Mouse (Mus musculus) lung, embryonic 14.5 days (tissue): ENCODE data around the gene Nt5dc3. TPM values are rescaled to one million over a fixed set of nuclear protein-coding genes. Genes with fewer than 3 reads are reported as not detected.

ENCODE experiments used
- ATAC-seq: fragments of 200-750 bp; cut with Nextera tagmentation; 2 replicates; pipeline ENCODE4 v1.8.0; 2017; ENCODE audit warnings: mild to moderate bottlenecking, moderate TSS enrichment, moderate library complexity; ENCODE audit not compliant: insufficient read depth
- DNase-seq: peaks from one replicate; pipeline ENCODE4 v3.0.0-alpha.2; 2015
- H3K27ac ChIP-seq: fragments of 300-500 bp; sonication (generic); 2 replicates; pipeline ENCODE4 v1.5.1; 2014; ENCODE audit warnings: low read depth, mild to moderate bottlenecking, moderate library complexity
- H3K27me3 ChIP-seq: fragments of 300-500 bp; sonication (generic); 2 replicates; pipeline ENCODE4 v1.6.1; 2014; ENCODE audit warnings: low read length, control low read depth; ENCODE audit not compliant: insufficient read depth
- H3K36me3 ChIP-seq: fragments of 300-500 bp; sonication (generic); 2 replicates; pipeline ENCODE4 v1.6.1; 2014; ENCODE audit warnings: control low read depth; ENCODE audit not compliant: insufficient read depth
- H3K4me1 ChIP-seq: fragments of 300-500 bp; sonication (generic); 2 replicates; pipeline ENCODE4 v1.6.1; 2014; ENCODE audit warnings: antibody characterized with exemption, control low read depth; ENCODE audit not compliant: insufficient read depth
- H3K4me2 ChIP-seq: fragments of 300-500 bp; sonication (generic); 2 replicates; pipeline ENCODE4 v1.6.1; 2014; ENCODE audit warnings: mild to moderate bottlenecking
- H3K4me3 ChIP-seq: fragments of 300-500 bp; sonication (generic); 2 replicates; pipeline ENCODE4 v1.5.1; 2014; ENCODE audit warnings: low read depth, low read length
- H3K9ac ChIP-seq: fragments of 300-500 bp; sonication (generic); 2 replicates; pipeline ENCODE4 v1.6.1; 2014
- H3K9me3 ChIP-seq: fragments of 300-500 bp; sonication (generic); 2 replicates; pipeline ENCODE4 v1.6.1; 2016; ENCODE audit warnings: low read depth, low read length, control low read depth
- CTCF ChIP-seq: IDR thresholded peaks from 2 replicates; pipeline ENCODE4 v1.5.1; 2016; ENCODE audit warnings: antibody characterized with exemption, low read depth
- WGBS: fragments of 180-500 bp; shearing (Covaris S2); extraction: QIAGEN DNeasy Blood & Tissue Kit; methylation state at CpG from one replicate; pipeline ENCODE4 v1.1.7; 2014; 5-methylcytosine and 5-hydroxymethylcytosine counted together
- polyA plus RNA-seq: library from polyadenylated mRNA; unstranded; fragments of >200 nt; fragmentation: Nextera tagmentation; extraction: Ambion mirVana; gene quantifications from 2 replicates; pipeline ENCODE4 v1.2.1, GENCODE M21; 2014

Gene Nt5dc3
- polyA plus RNA-seq, 1 experiment from 2014 or later = 1.9 TPM

DNA sequence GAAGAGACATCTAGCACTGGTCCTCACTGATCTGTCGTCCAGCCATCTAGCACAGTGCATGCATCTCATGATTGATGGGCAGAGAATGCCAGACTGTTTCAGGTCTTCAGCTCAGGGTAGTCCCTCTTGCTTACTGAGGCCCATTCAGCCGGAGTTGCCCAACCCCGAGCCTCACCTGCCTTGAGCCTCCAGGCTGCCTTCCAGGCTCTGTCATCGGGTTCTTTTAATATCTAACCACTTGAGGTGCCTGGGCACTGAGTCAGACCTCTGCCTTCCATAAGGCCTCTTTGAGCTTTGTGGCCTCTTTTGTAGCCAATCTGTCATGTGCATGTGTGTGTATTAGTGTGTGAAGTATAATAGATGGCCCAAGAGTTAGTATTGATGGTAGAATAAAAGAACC is 70.7 kb downstream of the Nt5dc3 start:
- DNase-seq (no peak), ATAC-seq (no peak)
- H3K4me2 ChIP-seq = no peak overlapping the region
- no peak for TF ChIP-seq CTCF
- no peak overlapping the region for H3K4me3 ChIP-seq
- no peaks in the 10 kb centered on the region for H3K36me3 ChIP-seq
- H3K27ac ChIP-seq = no peak overlapping the region
- WGBS = 68% methylated on average over 4 of the region's 4 CpGs
- H3K27me3 ChIP-seq = no peaks in the 10 kb centered on the region
- no peak overlapping the region for H3K9ac ChIP-seq
- H3K4me1 ChIP-seq = no peaks in the 10 kb centered on the region
- no peaks in the 10 kb centered on the region for H3K9me3 ChIP-seq

DNA sequence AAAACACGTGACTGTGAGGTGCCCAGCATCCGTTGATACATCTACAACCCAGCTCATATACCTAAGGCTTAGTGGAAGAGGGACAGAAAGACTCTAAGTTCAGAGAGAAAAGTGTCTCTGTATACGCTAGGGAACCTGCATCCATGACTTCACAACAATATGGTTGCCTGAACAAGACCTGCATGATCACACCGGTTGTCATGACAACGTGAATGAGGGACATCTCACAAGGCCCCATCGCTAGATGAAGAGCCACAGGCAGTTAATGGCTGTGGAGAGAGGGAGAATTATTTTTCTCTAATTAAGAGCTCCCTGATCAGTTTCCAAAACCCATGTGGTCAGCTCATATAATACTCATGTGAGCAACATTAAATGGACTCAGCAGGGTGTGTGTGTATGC is 73.4 kb downstream of the Nt5dc3 start:
- TF ChIP-seq CTCF = no peak
- Histone ChIP-seq H3K9me3 (no peaks in the 10 kb centered on the region), H3K36me3 (no peaks in the 10 kb centered on the region), H3K4me3 (no peak overlapping the region), H3K9ac (no peak overlapping the region), H3K4me1 (no peaks in the 10 kb centered on the region), H3K27ac (no peak overlapping the region), H3K27me3 (no peaks in the 10 kb centered on the region), H3K4me2 (no peak overlapping the region)
- WGBS = 80% methylated on average over 6 of the region's 6 CpGs
- ATAC-seq (no peak), DNase-seq (no peak)

DNA sequence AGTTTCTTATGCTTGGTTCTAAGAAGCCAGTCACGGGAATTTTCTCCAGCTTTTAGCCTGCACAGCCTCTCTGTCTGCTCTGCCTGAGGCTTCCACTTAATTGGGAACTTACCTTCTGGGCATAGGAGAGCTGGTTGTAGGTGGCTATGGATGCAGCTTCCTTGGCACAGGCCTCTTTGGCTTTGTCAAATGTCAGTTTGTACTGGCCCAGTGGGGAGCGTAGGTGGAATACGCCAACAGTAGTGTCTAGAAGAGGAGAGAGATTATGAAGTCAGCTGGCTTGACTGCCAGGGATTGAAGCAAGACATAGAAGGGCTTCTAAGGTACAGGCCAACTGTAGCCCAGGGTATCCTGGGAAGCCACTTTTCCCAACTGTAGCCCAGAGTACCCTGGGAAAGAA is 74.6 kb downstream of the Nt5dc3 start:
- Histone ChIP-seq H3K4me3 (no peak overlapping the region), H3K27me3 (no peaks in the 10 kb centered on the region), H3K4me1 (no peaks in the 10 kb centered on the region), H3K9ac (no peak overlapping the region), H3K9me3 (no peaks in the 10 kb centered on the region), H3K4me2 (no peak overlapping the region), H3K36me3 (no peaks in the 10 kb centered on the region), H3K27ac (no peak overlapping the region)
- no peak for TF ChIP-seq CTCF
- DNase-seq = no peak
- 76% methylated on average over 3 of the region's 3 CpGs for WGBS
- no peak for ATAC-seq

DNA sequence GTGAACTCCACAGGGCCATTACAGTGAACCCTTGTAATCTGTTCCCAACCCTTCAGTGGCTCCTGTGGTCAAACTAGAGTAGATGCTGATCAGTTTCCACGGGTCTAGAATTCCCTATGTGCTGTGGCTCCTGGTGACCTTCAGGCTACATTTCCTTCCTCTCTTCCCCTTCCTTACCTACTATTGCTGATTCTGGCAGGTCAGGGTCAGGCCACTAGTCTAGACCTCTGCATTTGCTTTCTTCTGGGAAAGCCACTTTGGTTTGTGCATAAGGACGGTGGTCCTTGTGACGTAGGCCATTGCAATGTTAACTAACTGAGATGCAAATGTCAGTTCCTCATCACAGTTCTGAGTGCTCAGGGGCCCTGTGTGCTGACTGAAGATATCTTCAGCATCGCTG is 81.6 kb downstream of the Nt5dc3 start:
- Histone ChIP-seq H3K27me3 (no peaks in the 10 kb centered on the region), H3K36me3 (no peaks in the 10 kb centered on the region), H3K4me2 (no peak overlapping the region), H3K4me3 (no peak overlapping the region), H3K9me3 (no peaks in the 10 kb centered on the region), H3K9ac (no peak overlapping the region), H3K27ac (no peak overlapping the region), H3K4me1 (no peaks in the 10 kb centered on the region)
- TF ChIP-seq CTCF = no peak
- no peak for DNase-seq
- WGBS = 71% methylated on average over 4 of the region's 4 CpGs
- no peak for ATAC-seq

DNA sequence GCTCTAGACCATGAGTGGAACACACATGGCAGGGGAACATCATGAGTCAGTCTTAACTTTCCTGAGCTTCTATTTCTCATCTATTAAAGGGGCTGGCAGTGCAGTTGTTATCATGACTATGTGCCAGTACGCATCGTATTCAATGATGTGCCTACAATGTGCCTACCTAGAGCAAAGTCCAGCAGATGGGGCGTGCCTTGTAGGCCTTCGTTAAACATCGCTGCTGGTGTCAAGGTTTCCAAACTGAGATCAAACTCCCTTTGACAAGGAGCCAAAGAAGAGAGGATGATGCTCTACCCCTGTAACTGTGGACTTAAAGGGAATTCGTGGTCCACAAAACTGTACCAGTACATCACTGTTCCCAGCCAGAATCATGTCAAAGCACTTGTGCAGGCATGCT is 83.7 kb downstream of the Nt5dc3 start:
- DNase-seq (no peak), ATAC-seq (no peak)
- TF ChIP-seq CTCF = no peak

DNA sequence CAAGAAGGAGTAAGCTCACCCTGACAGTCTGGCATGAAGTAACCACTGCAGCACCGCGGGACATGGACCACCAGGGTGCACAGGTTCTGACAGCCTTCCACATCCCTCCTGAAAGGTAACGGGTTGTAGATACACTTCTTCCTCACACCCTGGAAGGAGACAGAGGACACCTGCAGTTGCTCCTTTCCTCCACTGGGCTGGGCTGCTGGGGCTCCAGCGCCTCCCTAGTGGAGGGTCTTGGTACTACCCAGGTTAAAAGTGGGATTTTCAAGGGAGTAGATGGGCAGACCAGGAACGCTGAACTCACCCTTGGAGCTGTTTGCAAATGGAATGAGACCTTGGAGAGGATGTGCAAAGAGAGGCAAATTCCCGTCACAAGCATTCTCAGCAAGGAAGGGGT is 84.6 kb downstream of the Nt5dc3 start:
- Histone ChIP-seq H3K36me3 (no peaks in the 10 kb centered on the region), H3K4me3 (no peak overlapping the region), H3K4me2 (no peak overlapping the region), H3K27ac (no peak overlapping the region), H3K27me3 (no peaks in the 10 kb centered on the region), H3K9ac (no peak overlapping the region), H3K9me3 (no peaks in the 10 kb centered on the region), H3K4me1 (no peaks in the 10 kb centered on the region)
- ATAC-seq = no peak
- 83% methylated on average over 6 of the region's 6 CpGs for WGBS
- DNase-seq = no peak
- TF ChIP-seq CTCF = peak; percentile 51

More for the DNA sequence above, 83.7 kb downstream of the Nt5dc3 start:
- WGBS = 84% methylated on average over 6 of the region's 6 CpGs
- no peaks in the 10 kb centered on the region for H3K9me3 ChIP-seq
- H3K9ac ChIP-seq = no peak overlapping the region
- no peaks in the 10 kb centered on the region for H3K27me3 ChIP-seq
- H3K27ac ChIP-seq = no peak overlapping the region
- no peaks in the 10 kb centered on the region for H3K36me3 ChIP-seq
- no peak overlapping the region for H3K4me2 ChIP-seq
- no peak overlapping the region for H3K4me3 ChIP-seq
- H3K4me1 ChIP-seq = no peaks in the 10 kb centered on the region

DNA sequence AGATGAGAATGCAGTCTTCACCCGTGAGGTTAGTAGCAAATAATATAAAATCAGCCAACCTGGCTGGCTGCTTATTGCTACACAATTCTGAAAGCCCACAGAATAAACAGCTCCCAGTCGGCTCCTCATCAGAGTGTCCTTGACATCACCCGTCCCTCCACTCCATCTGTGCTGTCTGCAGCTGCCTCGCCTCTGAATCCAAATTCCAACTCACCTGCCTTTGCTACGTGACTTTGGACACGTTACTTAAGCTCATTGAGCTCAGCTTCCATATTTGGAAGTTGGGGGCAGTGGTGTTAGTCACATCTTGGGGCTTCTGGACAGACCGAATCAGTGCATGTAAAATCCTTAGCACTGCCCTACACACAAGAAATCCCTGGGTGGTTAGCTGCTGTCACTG is 93.3 kb downstream of the Nt5dc3 start:
- no peak overlapping the region for H3K9ac ChIP-seq
- ATAC-seq = no peak
- no peaks in the 10 kb centered on the region for H3K9me3 ChIP-seq
- H3K27me3 ChIP-seq = no peaks in the 10 kb centered on the region
- TF ChIP-seq CTCF = no peak
- 39% methylated on average over 7 of the region's 7 CpGs for WGBS
- no peak overlapping the region for H3K4me2 ChIP-seq
- DNase-seq = no peak
- H3K4me1 ChIP-seq = no peaks in the 10 kb centered on the region
- no peaks in the 10 kb centered on the region for H3K36me3 ChIP-seq
- no peak overlapping the region for H3K27ac ChIP-seq
- H3K4me3 ChIP-seq = no peak overlapping the region

DNA sequence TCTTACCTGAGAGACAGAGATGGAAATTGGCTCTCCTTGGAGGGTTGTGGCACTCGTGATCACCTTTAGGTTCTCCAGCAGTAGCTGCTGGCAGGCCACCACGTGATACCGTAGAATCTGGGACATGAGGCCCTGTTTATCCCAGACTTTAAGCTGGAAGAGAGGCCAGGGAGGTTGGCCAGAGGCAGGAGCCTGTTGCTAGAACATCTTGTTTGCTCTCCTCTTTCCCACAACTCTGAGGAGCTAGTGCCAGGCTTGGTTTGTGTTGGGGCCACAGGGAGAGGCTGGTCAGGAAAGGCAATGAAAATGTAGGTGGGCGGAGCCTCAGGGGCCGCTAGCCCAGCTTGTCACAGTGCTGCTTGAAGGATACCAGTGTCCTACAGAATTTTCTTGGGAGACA is 93.8 kb downstream of the Nt5dc3 start:
- H3K27me3 ChIP-seq = no peaks in the 10 kb centered on the region
- no peak for ATAC-seq

More for the DNA sequence above, 93.8 kb downstream of the Nt5dc3 start:
- no peak for DNase-seq
- Histone ChIP-seq H3K9ac (no peak overlapping the region), H3K4me3 (no peak overlapping the region), H3K9me3 (no peaks in the 10 kb centered on the region), H3K4me1 (no peaks in the 10 kb centered on the region), H3K36me3 (no peaks in the 10 kb centered on the region), H3K27ac (no peak overlapping the region), H3K4me2 (no peak overlapping the region)
- no peak for TF ChIP-seq CTCF
- WGBS = 61% methylated on average over 5 of the region's 5 CpGs
